In the genomic region with DNA sequence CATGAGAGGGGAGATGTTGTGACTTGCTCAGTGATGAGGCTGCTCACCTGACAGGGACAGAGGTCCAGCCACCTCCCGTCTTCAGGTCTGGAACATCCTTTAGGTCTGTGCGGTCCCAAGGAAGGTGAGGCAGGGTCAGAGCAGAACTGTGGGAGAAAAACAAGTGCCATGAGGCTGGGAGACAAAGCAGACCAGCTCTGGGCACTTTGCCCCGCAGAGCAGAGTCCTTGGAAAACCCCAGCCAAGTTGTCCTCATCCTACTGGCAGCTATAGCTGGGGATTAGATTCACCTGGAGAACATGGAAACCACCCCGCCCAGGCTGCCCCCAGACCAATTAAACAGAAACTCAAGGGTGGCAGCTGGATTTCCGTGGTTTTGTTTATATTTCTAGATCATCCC, we compare ENCODE assay signal across 15 mouse cellular contexts.
A peak's percentile ranks its signal among the peaks of the same experiment; 100 is the strongest.
DNase-seq lines count a peak whose midpoint lies in the region; ATAC-seq and TF ChIP-seq lines count a peak whose summit lies in the region.
"Had no signal": no experiment of that assay in that cellular context is flagged by ENCODE, and none has a peak within 500 bp of the region (broad histone marks: within the 10 kb centered on the region; RNA-seq: fewer than 3 reads in every experiment).

No protein-coding gene starts in this region.

- TF ChIP-seq POLR2A in kidney, adult 2 months (IDR thresholded peaks at IDR 0.05; ENCODE audit: low read depth, low read length), result no peak
- TF ChIP-seq POLR2A in limb, embryonic 14.5 days (IDR thresholded peaks at IDR 0.05; ENCODE audit: borderline replicate concordance, extremely low read depth, insufficient read depth, insufficient read length), result no peak

- H3K4me3 ChIP-seq in kidney, adult 2 months (ENCODE audit: insufficient read depth, low read depth, low read length), result no peak overlapping the region
- no peak overlapping the region for H3K4me3 ChIP-seq in embryonic facial prominence, embryonic 10.5 days
- H3K4me3 ChIP-seq in limb, embryonic 14.5 days (replicated peaks; ENCODE audit: low read length), result no peak overlapping the region
- H3K4me3 ChIP-seq in forebrain, embryonic 15.5 days, result no peak overlapping the region
- H3K4me3 ChIP-seq: midbrain, embryonic 15.5 days had no signal

- no peak for TF ChIP-seq CTCF in kidney, adult 2 months (conservative IDR thresholded peaks at IDR 0.05; ENCODE audit: insufficient read depth, insufficient read length, low read depth, low read length)

- H3K36me3 ChIP-seq in kidney, adult 2 months (ENCODE audit: control insufficient read depth, insufficient read depth, low read length), result no peaks in the 10 kb centered on the region; the same call in 1 of the 2 replicates
- H3K36me3 ChIP-seq in embryonic facial prominence, embryonic 10.5 days (replicated peaks), result no peaks in the 10 kb centered on the region
- H3K36me3 ChIP-seq in limb, embryonic 14.5 days (ENCODE audit: control insufficient read depth, insufficient read depth, low read length), result no peaks in the 10 kb centered on the region
- no peaks in the 10 kb centered on the region for H3K36me3 ChIP-seq in forebrain, embryonic 15.5 days
- H3K36me3 ChIP-seq: midbrain, embryonic 15.5 days had no signal

- no peaks in the 10 kb centered on the region for H3K9me3 ChIP-seq in embryonic facial prominence, embryonic 10.5 days
- no peaks in the 10 kb centered on the region for H3K9me3 ChIP-seq in limb, embryonic 14.5 days (ENCODE audit: control insufficient read depth, low read length)
- no peaks in the 10 kb centered on the region for H3K9me3 ChIP-seq in forebrain, embryonic 15.5 days
- H3K9me3 ChIP-seq: midbrain, embryonic 15.5 days had no signal

- peak; percentile 29 to 33 for DNase-seq in cerebellum, postnatal 10 days
- peak; percentile 81 for DNase-seq in kidney, adult 2 months
- no peak for DNase-seq in kidney, postnatal 14 days
- no peak for DNase-seq in embryonic facial prominence, embryonic 10.5 days (ENCODE audit: low spot score)
- no peak for DNase-seq in limb, embryonic 14.5 days (ENCODE audit: low spot score)
- no peak for DNase-seq in spleen, adult 12 weeks (ENCODE audit: low spot score)
- DNase-seq: cerebellum, adult 9-10 months; left cerebral cortex, postnatal 4 days; retina, postnatal 1 day; thymus, adult 18-20 months had no signal

- no peak overlapping the region for H3K4me2 ChIP-seq in limb, embryonic 14.5 days (replicated peaks; ENCODE audit: low read depth, low read length, severe bottlenecking)
- H3K4me2 ChIP-seq in forebrain, embryonic 15.5 days (replicated peaks), result no peak overlapping the region
- H3K4me2 ChIP-seq: midbrain, embryonic 15.5 days had no signal

- peak overlapping the region; percentile 81 for H3K27ac ChIP-seq in kidney, adult 2 months (ENCODE audit: insufficient read depth, low read depth, low read length)
- peak overlapping the region; percentile 46; the same call in 1 of the 2 replicates for H3K27ac ChIP-seq in embryonic facial prominence, embryonic 10.5 days (replicated peaks)
- 0 out of 2 replicates have a peak overlapping the region, but pooled peaks have one; percentile 44 for H3K27ac ChIP-seq in limb, embryonic 14.5 days (replicated peaks; ENCODE audit: low read depth, low read length)
- no peak overlapping the region for H3K27ac ChIP-seq in forebrain, embryonic 15.5 days (replicated peaks)
- H3K27ac ChIP-seq: kidney, postnatal 0 days; midbrain, embryonic 15.5 days had no signal

- ATAC-seq in cerebellum, adult (ENCODE audit: insufficient number of reproducible peaks, low FRiP score, low TSS enrichment), result no peak
- no peak for ATAC-seq in limb, embryonic 14.5 days (ENCODE audit: low FRiP score, low read depth)
- ATAC-seq in forebrain, embryonic 15.5 days (replicated peaks), result no peak
- ATAC-seq: midbrain, embryonic 15.5 days; Patski had no signal

- WGBS in kidney, adult 2 months, result 41% methylated on average over 5 of the region's 5 CpGs
- 77% methylated on average over 5 of the region's 5 CpGs for WGBS in embryonic facial prominence, embryonic 10.5 days
- WGBS in limb, embryonic 14.5 days, result 65% methylated on average over 5 of the region's 5 CpGs
- WGBS in forebrain, embryonic 15.5 days, result 73% methylated on average over 5 of the region's 5 CpGs

- H3K27me3 ChIP-seq in kidney, adult 2 months (replicated peaks; ENCODE audit: control insufficient read depth, insufficient read depth, low read length), result no peaks in the 10 kb centered on the region
- no peaks in the 10 kb centered on the region for H3K27me3 ChIP-seq in embryonic facial prominence, embryonic 10.5 days (replicated peaks; ENCODE audit: low read depth, poor library complexity, severe bottlenecking)
- no peaks in the 10 kb centered on the region for H3K27me3 ChIP-seq in limb, embryonic 14.5 days (ENCODE audit: control insufficient read depth, insufficient read depth, low read length)
- H3K27me3 ChIP-seq in forebrain, embryonic 15.5 days, result no peaks in the 10 kb centered on the region
- H3K27me3 ChIP-seq: midbrain, embryonic 15.5 days; Patski had no signal

- H3K9ac ChIP-seq in limb, embryonic 14.5 days (ENCODE audit: low read depth, low read length, severe bottlenecking), result no peak overlapping the region
- H3K9ac ChIP-seq in forebrain, embryonic 15.5 days (replicated peaks), result no peak overlapping the region
- H3K9ac ChIP-seq: midbrain, embryonic 15.5 days had no signal

- peaks cover 40% of the 10 kb centered on the region for H3K4me1 ChIP-seq in kidney, adult 2 months (ENCODE audit: control insufficient read depth, insufficient read depth, low read length)
- H3K4me1 ChIP-seq in embryonic facial prominence, embryonic 10.5 days, result peaks cover 60% of the 10 kb centered on the region
- H3K4me1 ChIP-seq in limb, embryonic 14.5 days (ENCODE audit: control insufficient read depth, insufficient read depth, low read length), result peaks cover 53% of the 10 kb centered on the region
- H3K4me1 ChIP-seq in forebrain, embryonic 15.5 days, result no peaks in the 10 kb centered on the region
- H3K4me1 ChIP-seq: midbrain, embryonic 15.5 days had no signal

Comparison
In these comparisons a context has a peak if more than half of its experiments do, and no peak if none do; other contexts are left out.
1. DNase-seq: peak in cerebellum, postnatal 10 days (2 of 2) and kidney, adult 2 months (single experiment); none in kidney, postnatal 14 days (single experiment), embryonic facial prominence, embryonic 10.5 days (single experiment), limb, embryonic 14.5 days (single experiment) and spleen, adult 12 weeks (single experiment).